Mouse (Mus musculus): Measurements from ENCODE around the gene Ap2a1.

DNA sequence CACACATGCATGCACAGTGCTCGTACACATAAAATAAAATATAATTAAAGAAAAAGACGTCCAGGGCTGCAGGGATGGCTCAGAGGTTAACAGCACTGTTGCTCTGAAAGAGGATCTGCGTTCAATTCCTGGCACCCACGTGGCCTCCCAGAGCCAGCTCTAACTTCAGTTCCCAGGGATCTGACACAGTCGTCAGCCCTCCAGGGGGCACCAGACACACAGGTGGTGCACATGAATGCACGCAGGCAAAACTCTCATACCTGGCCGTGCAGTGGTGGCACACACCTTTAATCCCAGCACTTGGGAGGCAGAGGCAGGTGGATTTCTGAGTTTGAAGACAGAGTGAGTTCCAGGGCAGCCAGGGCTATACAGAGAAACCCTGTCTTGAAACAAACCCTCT is 36.7 kb upstream of the Ap2a1 start:
- TF ChIP-seq CTCF (IDR thresholded peaks at IDR 0.05; ENCODE audit: low read depth, low read length) (no peak), POLR2A (IDR thresholded peaks at IDR 0.05; ENCODE audit: borderline replicate concordance, low read depth, low read length) (no peak)

All from bone marrow macrophage, adult 2 months (primary cell).